34 mouse cellular contexts compared by ENCODE assay signal in genomic region chr3:52802324-52802723, GRCm38 (mm10).
"Had no signal": no experiment of that assay in that cellular context is flagged by ENCODE, and none has a peak within 500 bp of the region (broad histone marks: within the 10 kb centered on the region; RNA-seq: fewer than 3 reads in every experiment).

No protein-coding gene starts in this region.

- H3K9me3 ChIP-seq: heart, embryonic 10.5 days; heart, embryonic 15.5 days; hindbrain, embryonic 10.5 days; hindbrain, embryonic 12.5 days; hindbrain, embryonic 13.5 days; hindbrain, embryonic 15.5 days; intestine, embryonic 15.5 days; kidney, embryonic 15.5 days had no signal

- H3K4me2 ChIP-seq: heart, embryonic 11.5 days; heart, embryonic 12.5 days; heart, embryonic 13.5 days; heart, embryonic 15.5 days; hindbrain, embryonic 12.5 days; hindbrain, embryonic 13.5 days; hindbrain, embryonic 14.5 days; hindbrain, embryonic 15.5 days; intestine, embryonic 15.5 days; kidney, embryonic 15.5 days had no signal

- H3K4me3 ChIP-seq: heart, embryonic 10.5 days; heart, embryonic 12.5 days; heart, embryonic 13.5 days; heart, embryonic 15.5 days; hindbrain, embryonic 10.5 days; hindbrain, embryonic 12.5 days; hindbrain, embryonic 13.5 days; hindbrain, embryonic 15.5 days; intestine, embryonic 15.5 days; kidney, embryonic 15.5 days; layer of hippocampus, adult 2 months had no signal

- H3K9ac ChIP-seq: heart, embryonic 12.5 days; heart, embryonic 13.5 days; heart, embryonic 15.5 days; hindbrain, embryonic 12.5 days; hindbrain, embryonic 13.5 days; hindbrain, embryonic 14.5 days; hindbrain, embryonic 15.5 days; intestine, embryonic 15.5 days; kidney, embryonic 15.5 days had no signal

- H3K36me3 ChIP-seq: heart, embryonic 10.5 days; heart, embryonic 12.5 days; heart, embryonic 13.5 days; heart, embryonic 15.5 days; hindbrain, embryonic 10.5 days; hindbrain, embryonic 12.5 days; hindbrain, embryonic 13.5 days; hindbrain, embryonic 15.5 days; intestine, embryonic 15.5 days; kidney, embryonic 15.5 days had no signal

- DNase-seq: heart, postnatal 10 days; heart, postnatal 14 days; heart, postnatal 36 days; heart, postnatal 4 days; kidney, adult 11 months; kidney, adult 18-20 months; kidney, adult 2 months; kidney, adult 8-10 months; kidney, adult 9 months; kidney, postnatal 10 days; kidney, postnatal 14 days; kidney, postnatal 25 days; kidney, postnatal 36 days; kidney, postnatal 4 days; layer of hippocampus, adult 9-11 months; layer of hippocampus, postnatal 36 days had no signal

- H3K27ac ChIP-seq: heart, embryonic 10.5 days; heart, embryonic 13.5 days; heart, embryonic 15.5 days; hindbrain, embryonic 10.5 days; hindbrain, embryonic 12.5 days; hindbrain, embryonic 13.5 days; hindbrain, embryonic 14.5 days; hindbrain, embryonic 15.5 days; hindbrain, postnatal 0 days; intestine, embryonic 15.5 days; kidney, embryonic 15.5 days; kidney, postnatal 0 days; layer of hippocampus, adult 2 months had no signal

- H3K27me3 ChIP-seq: heart, embryonic 12.5 days; heart, embryonic 13.5 days; heart, embryonic 15.5 days; hindbrain, embryonic 12.5 days; hindbrain, embryonic 15.5 days; intestine, embryonic 15.5 days; kidney, embryonic 15.5 days had no signal

- ATAC-seq: hindbrain, embryonic 16.5 days; hindbrain, postnatal 0 days; intestine, embryonic 15.5 days; intestine, embryonic 16.5 days; intestine, postnatal 0 days had no signal

- H3K4me1 ChIP-seq: heart, embryonic 10.5 days; hindbrain, embryonic 10.5 days; hindbrain, embryonic 12.5 days; hindbrain, embryonic 13.5 days; hindbrain, embryonic 15.5 days; intestine, embryonic 15.5 days; kidney, embryonic 15.5 days had no signal
